Mouse (Mus musculus) heart, postnatal 0 days (tissue): ENCODE data around the gene Rfx4.

ENCODE experiments used
- CTCF ChIP-seq: IDR thresholded peaks from 2 replicates; pipeline ENCODE4 v1.5.1; 2016; ENCODE audit warnings: antibody characterized with exemption, control low read depth, low read depth
- EP300 ChIP-seq: IDR thresholded peaks from 2 replicates; pipeline ENCODE4 v1.6.1; 2016; ENCODE audit warnings: antibody characterized with exemption, low read depth

- TF ChIP-seq CTCF (no peak), EP300 (no peak)
These were observed 28.1 kb upstream of the Rfx4 start for GRCm38 (mm10) chr10:84727760-84728159.
